Mouse (Mus musculus): Measurements from ENCODE around the gene Kpnb1.

DNA sequence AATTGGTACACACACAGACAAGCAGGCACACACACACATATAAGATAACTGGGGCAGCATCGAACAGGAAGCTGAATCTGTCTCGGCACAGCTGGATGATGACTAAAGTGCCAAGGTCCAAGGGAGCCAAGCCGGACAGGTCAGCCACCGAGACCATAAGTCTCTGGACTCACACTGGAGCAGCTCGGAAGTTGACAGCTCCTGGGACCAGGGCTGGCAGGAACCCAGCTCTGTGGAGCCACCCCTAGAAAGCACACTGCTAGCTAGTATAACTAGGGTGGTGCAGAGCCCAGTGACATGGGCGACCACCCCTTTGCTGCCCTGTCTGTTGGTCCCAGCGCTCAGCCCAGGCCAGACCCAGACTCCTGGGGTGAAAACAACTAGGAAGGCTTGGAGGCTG lies 41.3 kb upstream of the Kpnb1 start:
- TF ChIP-seq CTCF (IDR thresholded peaks at IDR 0.05; ENCODE audit: borderline replicate concordance, extremely low read depth, insufficient read depth, insufficient read length) = no peak
- TF ChIP-seq POLR2A (IDR thresholded peaks at IDR 0.05; ENCODE audit: borderline replicate concordance, extremely low read depth, insufficient read depth, insufficient read length, poor library complexity, severe bottlenecking) = no peak
